Mouse (Mus musculus) spleen, adult 2 months (tissue): ENCODE data around the gene Gatc.

Source experiments
- CTCF ChIP-seq: fragments of 200-500 bp; IDR thresholded peaks from 2 replicates; pipeline ENCODE4 v1.5.1; 2011; ENCODE audit warnings: mild to moderate bottlenecking, inconsistent platforms; ENCODE audit not compliant: insufficient read depth, insufficient read length, insufficient replicate concordance; ENCODE audit errors: extremely low read depth
- POLR2A ChIP-seq: fragments of 200-500 bp; IDR thresholded peaks from 2 replicates; pipeline ENCODE4 v1.6.1; 2011; ENCODE audit warnings: low read depth, low read length, inconsistent platforms

- TF ChIP-seq POLR2A (peak; percentile 84), CTCF (no peak)
These were observed 40.0 kb downstream of the Gatc start, which contains the start of gene Dynll1 for GRCm38 (mm10) chr5:115300792-115301614.
